Mouse (Mus musculus) limb, embryonic 14.5 days (tissue): Measurements from ENCODE around the gene Pde3b. TPM values are rescaled to one million over a fixed set of nuclear protein-coding genes. Genes with fewer than 3 reads are reported as not detected.

Experiments used
- ATAC-seq: fragments of 200-750 bp; cut with Nextera tagmentation; 2 replicates; pipeline ENCODE4 v1.8.0; 2017; ENCODE audit warnings: low read depth, moderate number of reproducible peaks, moderate TSS enrichment; ENCODE audit not compliant: low FRiP score
- DNase-seq: peaks from one replicate; pipeline ENCODE4 v3.0.0-alpha.2; 2015; ENCODE audit warnings: low spot score
- H3K27ac ChIP-seq: fragments of 300-500 bp; sonication (generic); replicated peaks from 2 replicates; pipeline ENCODE4 v1.5.1; 2014; ENCODE audit warnings: low read depth, mild to moderate bottlenecking, low read length, moderate library complexity, mixed read lengths
- H3K27me3 ChIP-seq: fragments of 300-500 bp; sonication (generic); 2 replicates; pipeline ENCODE4 v1.6.1; 2014; ENCODE audit warnings: low read length, mixed read lengths; ENCODE audit not compliant: control insufficient read depth, insufficient read depth
- H3K36me3 ChIP-seq: fragments of 300-500 bp; sonication (generic); 2 replicates; pipeline ENCODE4 v1.6.1; 2014; ENCODE audit warnings: mild to moderate bottlenecking, low read length, moderate library complexity, mixed read lengths; ENCODE audit not compliant: control insufficient read depth, insufficient read depth
- H3K4me1 ChIP-seq: fragments of 300-500 bp; sonication (generic); 2 replicates; pipeline ENCODE4 v1.6.1; 2014; ENCODE audit warnings: antibody characterized with exemption, low read length, mixed read lengths; ENCODE audit not compliant: control insufficient read depth, insufficient read depth
- H3K4me2 ChIP-seq: fragments of 300-500 bp; sonication (generic); replicated peaks from 2 replicates; pipeline ENCODE4 v1.6.1; 2014; ENCODE audit warnings: low read depth, mild to moderate bottlenecking, low read length, moderate library complexity; ENCODE audit not compliant: severe bottlenecking
- H3K4me3 ChIP-seq: fragments of 300-500 bp; sonication (generic); replicated peaks from 2 replicates; pipeline ENCODE4 v1.5.1; 2014; ENCODE audit warnings: low read length
- H3K9ac ChIP-seq: fragments of 300-500 bp; sonication (generic); 2 replicates; pipeline ENCODE4 v1.6.1; 2014; ENCODE audit warnings: mild to moderate bottlenecking, low read depth, low read length, moderate library complexity; ENCODE audit not compliant: severe bottlenecking
- H3K9me3 ChIP-seq: fragments of 300-500 bp; sonication (generic); 2 replicates; pipeline ENCODE4 v1.6.1; 2016; ENCODE audit warnings: low read length; ENCODE audit not compliant: control insufficient read depth
- POLR2A ChIP-seq: fragments of 200-500 bp; IDR thresholded peaks from 2 replicates; pipeline ENCODE4 v1.8.0; 2012; ENCODE audit warnings: inconsistent platforms, mild to moderate bottlenecking, moderate library complexity, borderline replicate concordance; ENCODE audit not compliant: insufficient read depth, insufficient read length; ENCODE audit errors: extremely low read depth
- WGBS: fragments of 180-500 bp; shearing (Covaris S2); extraction: QIAGEN DNeasy Blood & Tissue Kit; methylation state at CpG from one replicate; pipeline ENCODE4 v1.1.7; 2014; 5-methylcytosine and 5-hydroxymethylcytosine counted together
- polyA plus RNA-seq, 2 experiments: library from polyadenylated mRNA; depleted of rRNA in 1 of 2; stranded (reverse) in 1 of 2; unstranded in 1 of 2; fragments of >200 nt; fragmentation: Nextera tagmentation in 1 of 2; extraction: Ambion mirVana in 1 of 2; gene quantifications; 2 replicates each; pipeline versions ENCODE4 v1.2.1 to v1.2.3; 2012 to 2014

The Pde3b gene
- polyA plus RNA-seq, 2 experiments: 8.2 to 8.9 TPM

GRCm38 (mm10) chr7:114581200-114581599 lies 166.1 kb downstream of the Pde3b start:
- Histone ChIP-seq H3K27me3 (no peaks in the 10 kb centered on the region), H3K4me1 (no peaks in the 10 kb centered on the region), H3K9ac (no peak overlapping the region), H3K9me3 (no peaks in the 10 kb centered on the region), H3K4me3 (no peak overlapping the region), H3K36me3 (no peaks in the 10 kb centered on the region), H3K4me2 (no peak overlapping the region), H3K27ac (no peak overlapping the region)
- ATAC-seq (no peak), DNase-seq (no peak)
- WGBS: 86% methylated on average over 5 of the region's 5 CpGs
- no peak for TF ChIP-seq POLR2A

- Histone ChIP-seq H3K4me3 (no peak overlapping the region), H3K9ac (no peak overlapping the region), H3K4me1 (no peaks in the 10 kb centered on the region), H3K27me3 (no peaks in the 10 kb centered on the region), H3K9me3 (no peaks in the 10 kb centered on the region), H3K27ac (no peak overlapping the region), H3K36me3 (no peaks in the 10 kb centered on the region), H3K4me2 (no peak overlapping the region)
- DNase-seq (no peak), ATAC-seq (no peak)
- 59% methylated on average over 2 of the region's 2 CpGs for WGBS
- no peak for TF ChIP-seq POLR2A
These were observed 167.4 kb downstream of the Pde3b start for GRCm38 (mm10) chr7:114582441-114582840.

Other genes with a start within 250 kb of the Pde3b start
- 90.3 and 112 TPM in 2 replicates for gene Copb1, start 160.6 kb upstream of the Pde3b start, polyA plus RNA-seq (2012; rRNA removed)
- gene Copb1, start 160.6 kb upstream of the Pde3b start, polyA plus RNA-seq (2014; fragmentation: Nextera tagmentation; extraction: Ambion mirVana): 150 and 157 TPM in 2 replicates
- gene Psma1, start 139.2 kb upstream of the Pde3b start, polyA plus RNA-seq (2012; rRNA removed): 191 and 235 TPM in 2 replicates
- gene Psma1, start 139.2 kb upstream of the Pde3b start, polyA plus RNA-seq (2014; fragmentation: Nextera tagmentation; extraction: Ambion mirVana): 343 and 351 TPM in 2 replicates
- 0.96 and 1.2 TPM in 2 replicates for gene Cyp2r1, start 147.7 kb downstream of the Pde3b start, polyA plus RNA-seq (2012; rRNA removed)
- gene Cyp2r1, start 147.7 kb downstream of the Pde3b start, polyA plus RNA-seq (2014; fragmentation: Nextera tagmentation; extraction: Ambion mirVana): 2.7 and 4.0 TPM in 2 replicates
- 9.0 and 11.2 TPM in 2 replicates for gene Calca, start 221.1 kb downstream of the Pde3b start, polyA plus RNA-seq (2012; rRNA removed)
- gene Calca, start 221.1 kb downstream of the Pde3b start, polyA plus RNA-seq (2014; fragmentation: Nextera tagmentation; extraction: Ambion mirVana): 6.8 and 8.5 TPM in 2 replicates